Mouse (Mus musculus): ENCODE results near the gene Gm6882. TPM values are rescaled to one million over a fixed set of nuclear protein-coding genes. Genes with fewer than 3 reads are reported as not detected.

The Gm6882 gene
- not detected for total RNA-seq (2023)

DNA sequence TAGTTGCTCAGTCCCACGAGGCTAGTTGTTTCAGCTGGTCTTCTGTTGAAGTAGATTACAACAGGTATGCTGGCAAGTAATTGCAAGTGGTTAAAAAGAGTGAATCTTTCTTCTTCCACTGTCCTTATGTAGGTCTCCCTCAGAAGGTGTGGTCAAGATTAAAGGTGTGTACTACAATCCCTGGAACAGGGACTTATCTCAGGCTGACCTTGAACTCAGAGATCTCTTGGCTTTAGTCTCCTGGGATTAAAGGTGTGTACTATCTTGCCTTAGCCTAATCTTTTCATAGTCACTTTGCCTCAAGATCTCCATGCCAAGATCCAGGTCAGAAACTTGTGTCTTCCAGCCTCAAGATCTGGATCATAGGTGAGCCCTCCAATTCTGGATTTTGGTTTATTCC lies at the start of gene Gm6882:
Gene Gm6882, minus strand, starts transcription at position 101 of the 400 bp plus-strand sequence.

Other genes with a start within 250 kb of the Gm6882 start
- not detected for gene Gm5157, start 242.3 kb downstream of the Gm6882 start, total RNA-seq (2023)
- gene Vmn1r124, start 172.1 kb downstream of the Gm6882 start, total RNA-seq (2023): not detected
- not detected for gene Vmn1r125, start 160.6 kb downstream of the Gm6882 start, total RNA-seq (2023)
- gene Vmn1r126, start 131.3 kb downstream of the Gm6882 start, total RNA-seq (2023): not detected
- not detected for gene Vmn1r127, start 112.9 kb downstream of the Gm6882 start, total RNA-seq (2023)
- gene Vmn1r128, start 83.4 kb downstream of the Gm6882 start, total RNA-seq (2023): not detected
- gene Vmn1r129, start 71.5 kb downstream of the Gm6882 start, total RNA-seq (2023): not detected
- gene Vmn1r130, start 79.0 kb upstream of the Gm6882 start, total RNA-seq (2023): not detected
- not detected for gene Vmn1r131, start 113.3 kb upstream of the Gm6882 start, total RNA-seq (2023)
- not detected for gene Vmn1r132, start 181.3 kb upstream of the Gm6882 start, total RNA-seq (2023)

All from monocyte, adult 59 days (primary cell).